Mouse (Mus musculus): ENCODE measurements at regions not wholly inside any gene's neighbourhood (a gene's known extent, or its start where the extent isn't known, plus 50 kb on each side); places are given as distances from the start of the nearest gene placed in this dataset.

GRCm38 (mm10) chr5:47772642-47773353 lies 210.1 kb upstream of the Slit2 start:
- peaks cover 3% of the 10 kb centered on the region; the same call in 1 of the 2 replicates for H3K4me1 ChIP-seq (replicated peaks; ENCODE audit: control insufficient read depth, insufficient read depth, low read length)
- ATAC-seq (replicated peaks; ENCODE audit: low FRiP score) (peak; percentile 99), DNase-seq (ENCODE audit: low spot score) (peak; percentile 36)
- peak overlapping the region; percentile 34; the same call in 1 of the 2 replicates for H3K4me2 ChIP-seq
- no peak overlapping the region for H3K9ac ChIP-seq (ENCODE audit: low read depth, low read length)
- WGBS, result 54% methylated on average over 8 of the region's 8 CpGs
- H3K36me3 ChIP-seq (ENCODE audit: control insufficient read depth, insufficient read depth, low read length), result no peaks in the 10 kb centered on the region
- no peaks in the 10 kb centered on the region for H3K9me3 ChIP-seq (ENCODE audit: control insufficient read depth, low read length)
- peak overlapping the region; percentile 45; the same call in 1 of the 2 replicates for H3K27ac ChIP-seq (ENCODE audit: low read depth, low read length)
- H3K27me3 ChIP-seq (replicated peaks; ENCODE audit: control insufficient read depth, insufficient read depth, low read length), result no peaks in the 10 kb centered on the region
- no peak overlapping the region for H3K4me3 ChIP-seq (ENCODE audit: low read depth, low read length)

GRCm38 (mm10) chr5:47773354-47773743 lies 209.6 kb upstream of the Slit2 start:
- WGBS, result 51% methylated on average over 3 of the region's 3 CpGs
- Histone ChIP-seq H3K27ac (ENCODE audit: low read depth, low read length) (no peak overlapping the region), H3K4me2 (peak overlapping the region; percentile 34; the same call in 1 of the 2 replicates), H3K27me3 (replicated peaks; ENCODE audit: control insufficient read depth, insufficient read depth, low read length) (no peaks in the 10 kb centered on the region), H3K4me3 (ENCODE audit: low read depth, low read length) (no peak overlapping the region), H3K4me1 (replicated peaks; ENCODE audit: control insufficient read depth, insufficient read depth, low read length) (peaks cover 3% of the 10 kb centered on the region; the same call in 1 of the 2 replicates), H3K9ac (ENCODE audit: low read depth, low read length) (no peak overlapping the region), H3K36me3 (ENCODE audit: control insufficient read depth, insufficient read depth, low read length) (no peaks in the 10 kb centered on the region), H3K9me3 (ENCODE audit: control insufficient read depth, low read length) (no peaks in the 10 kb centered on the region)
- DNase-seq (ENCODE audit: low spot score), result no peak
- ATAC-seq (replicated peaks; ENCODE audit: low FRiP score), result peak; percentile 55

DNA sequence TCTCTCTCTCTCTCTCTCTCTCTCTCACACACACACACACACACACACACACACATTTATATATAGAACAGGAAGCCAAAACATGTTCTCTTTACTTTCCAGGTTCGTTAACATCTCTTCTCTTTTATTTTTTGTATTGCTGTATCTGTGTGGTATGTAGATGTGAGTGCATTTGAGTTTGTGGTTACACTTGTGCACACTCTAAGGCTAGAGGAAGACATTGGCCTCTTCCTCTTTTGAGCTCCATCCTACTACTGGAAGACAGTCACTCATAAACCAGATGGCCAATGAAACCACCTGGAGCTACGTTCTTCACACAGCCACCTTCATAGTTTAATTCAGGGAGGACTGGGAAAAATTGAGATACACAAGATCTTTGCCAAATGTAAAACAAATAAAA lies 202.1 kb upstream of the Slit2 start:
- 43% methylated on average over 2 of the region's 2 CpGs for WGBS
- Histone ChIP-seq H3K27ac (ENCODE audit: low read depth, low read length) (no peak overlapping the region), H3K9ac (ENCODE audit: low read depth, low read length) (no peak overlapping the region), H3K4me2 (no peak overlapping the region), H3K27me3 (replicated peaks; ENCODE audit: control insufficient read depth, insufficient read depth, low read length) (no peaks in the 10 kb centered on the region), H3K36me3 (ENCODE audit: control insufficient read depth, insufficient read depth, low read length) (no peaks in the 10 kb centered on the region), H3K9me3 (ENCODE audit: control insufficient read depth, low read length) (no peaks in the 10 kb centered on the region), H3K4me1 (replicated peaks; ENCODE audit: control insufficient read depth, insufficient read depth, low read length) (no peaks in the 10 kb centered on the region), H3K4me3 (ENCODE audit: low read depth, low read length) (no peak overlapping the region)
- DNase-seq (ENCODE audit: low spot score) (no peak), ATAC-seq (replicated peaks; ENCODE audit: low FRiP score) (no peak)

GRCm38 (mm10) chr5:47781608-47782007 lies 201.3 kb upstream of the Slit2 start:
- 70% methylated on average over 5 of the region's 5 CpGs for WGBS
- H3K4me1 ChIP-seq (replicated peaks; ENCODE audit: control insufficient read depth, insufficient read depth, low read length), result no peaks in the 10 kb centered on the region
- DNase-seq (ENCODE audit: low spot score) (no peak), ATAC-seq (replicated peaks; ENCODE audit: low FRiP score) (peak; percentile 47; the same call in 1 of the 2 replicates)
- no peaks in the 10 kb centered on the region for H3K27me3 ChIP-seq (replicated peaks; ENCODE audit: control insufficient read depth, insufficient read depth, low read length)
- H3K36me3 ChIP-seq (ENCODE audit: control insufficient read depth, insufficient read depth, low read length), result no peaks in the 10 kb centered on the region
- no peak overlapping the region for H3K9ac ChIP-seq (ENCODE audit: low read depth, low read length)
- no peak overlapping the region for H3K4me3 ChIP-seq (ENCODE audit: low read depth, low read length)
- no peak overlapping the region for H3K4me2 ChIP-seq
- H3K9me3 ChIP-seq (ENCODE audit: control insufficient read depth, low read length), result no peaks in the 10 kb centered on the region
- no peak overlapping the region for H3K27ac ChIP-seq (ENCODE audit: low read depth, low read length)

GRCm38 (mm10) chr5:47794639-47795272 lies 188.2 kb upstream of the Slit2 start:
- DNase-seq (ENCODE audit: low spot score), result no peak
- H3K27ac ChIP-seq (ENCODE audit: low read depth, low read length), result no peak overlapping the region
- no peak overlapping the region for H3K9ac ChIP-seq (ENCODE audit: low read depth, low read length)
- no peaks in the 10 kb centered on the region for H3K36me3 ChIP-seq (ENCODE audit: control insufficient read depth, insufficient read depth, low read length)
- H3K4me3 ChIP-seq (ENCODE audit: low read depth, low read length), result no peak overlapping the region
- H3K4me2 ChIP-seq, result no peak overlapping the region
- no peak for ATAC-seq (replicated peaks; ENCODE audit: low FRiP score)
- H3K27me3 ChIP-seq (replicated peaks; ENCODE audit: control insufficient read depth, insufficient read depth, low read length), result no peaks in the 10 kb centered on the region
- no peaks in the 10 kb centered on the region for H3K9me3 ChIP-seq (ENCODE audit: control insufficient read depth, low read length)
- 80% methylated on average over 6 of the region's 6 CpGs for WGBS
- H3K4me1 ChIP-seq (replicated peaks; ENCODE audit: control insufficient read depth, insufficient read depth, low read length), result no peaks in the 10 kb centered on the region

DNA sequence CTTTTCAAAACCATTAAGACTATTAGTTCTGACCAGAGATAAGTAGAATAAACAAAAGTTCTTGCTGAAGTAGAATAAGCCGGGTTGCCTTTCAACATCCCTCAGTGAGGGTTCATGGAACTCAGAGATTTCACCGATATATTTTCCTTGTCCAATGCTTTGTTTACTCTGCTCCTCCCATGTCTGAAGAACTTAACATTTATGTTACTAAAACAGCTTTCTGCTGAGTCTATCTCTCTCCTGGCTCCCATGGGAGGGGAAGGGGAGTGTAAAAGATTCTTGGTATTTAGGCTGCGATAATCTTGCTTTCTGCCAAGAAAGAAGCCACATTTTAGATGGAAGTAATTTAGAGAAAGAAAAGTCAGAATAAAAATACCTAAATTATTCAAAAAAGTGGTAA lies 187.7 kb upstream of the Slit2 start:
- no peak for DNase-seq (ENCODE audit: low spot score)
- no peak for ATAC-seq (replicated peaks; ENCODE audit: low FRiP score)
- no peaks in the 10 kb centered on the region for H3K4me1 ChIP-seq (replicated peaks; ENCODE audit: control insufficient read depth, insufficient read depth, low read length)
- H3K9me3 ChIP-seq (ENCODE audit: control insufficient read depth, low read length), result no peaks in the 10 kb centered on the region
- no peak overlapping the region for H3K4me2 ChIP-seq
- WGBS, result 63% methylated on average over 3 of the region's 3 CpGs
- no peak overlapping the region for H3K27ac ChIP-seq (ENCODE audit: low read depth, low read length)
- no peaks in the 10 kb centered on the region for H3K36me3 ChIP-seq (ENCODE audit: control insufficient read depth, insufficient read depth, low read length)
- no peak overlapping the region for H3K4me3 ChIP-seq (ENCODE audit: low read depth, low read length)
- H3K9ac ChIP-seq (ENCODE audit: low read depth, low read length), result no peak overlapping the region
- no peaks in the 10 kb centered on the region for H3K27me3 ChIP-seq (replicated peaks; ENCODE audit: control insufficient read depth, insufficient read depth, low read length)

DNA sequence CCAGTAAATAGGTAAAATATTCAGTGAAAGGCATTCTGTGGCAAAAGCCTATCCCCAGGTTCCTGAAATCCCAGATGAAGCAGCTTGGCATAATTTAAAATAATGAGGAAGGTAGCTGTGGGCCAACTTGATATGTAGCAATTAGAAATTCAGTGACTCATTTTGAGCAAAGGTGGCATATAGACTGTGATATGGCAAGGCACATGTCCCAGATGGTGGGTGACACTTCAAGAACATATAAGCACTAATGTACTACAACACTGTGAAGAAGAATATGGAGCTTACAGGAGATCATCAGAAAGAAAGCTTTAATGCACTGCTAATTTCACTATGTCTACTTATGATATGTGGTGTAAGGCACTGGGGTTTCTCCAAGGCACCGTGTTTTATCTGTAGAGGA lies 162.0 kb upstream of the Slit2 start:
- Histone ChIP-seq H3K27me3 (replicated peaks; ENCODE audit: control insufficient read depth, insufficient read depth, low read length) (no peaks in the 10 kb centered on the region), H3K4me1 (replicated peaks; ENCODE audit: control insufficient read depth, insufficient read depth, low read length) (no peaks in the 10 kb centered on the region)

GRCm38 (mm10) chr5:47837998-47838397 lies 144.9 kb upstream of the Slit2 start:
- Histone ChIP-seq H3K9ac (ENCODE audit: low read depth, low read length) (no peak overlapping the region), H3K4me3 (ENCODE audit: low read depth, low read length) (no peak overlapping the region), H3K9me3 (ENCODE audit: control insufficient read depth, low read length) (no peaks in the 10 kb centered on the region), H3K27ac (ENCODE audit: low read depth, low read length) (no peak overlapping the region), H3K4me2 (no peak overlapping the region), H3K4me1 (replicated peaks; ENCODE audit: control insufficient read depth, insufficient read depth, low read length) (no peaks in the 10 kb centered on the region), H3K36me3 (ENCODE audit: control insufficient read depth, insufficient read depth, low read length) (no peaks in the 10 kb centered on the region), H3K27me3 (replicated peaks; ENCODE audit: control insufficient read depth, insufficient read depth, low read length) (no peaks in the 10 kb centered on the region)
- ATAC-seq (replicated peaks; ENCODE audit: low FRiP score) (no peak), DNase-seq (ENCODE audit: low spot score) (no peak)
- WGBS, result 84% methylated on average over 3 of the region's 3 CpGs

More for the DNA sequence above, 162.0 kb upstream of the Slit2 start:
- Histone ChIP-seq H3K27ac (ENCODE audit: low read depth, low read length) (no peak overlapping the region), H3K4me3 (ENCODE audit: low read depth, low read length) (no peak overlapping the region), H3K4me2 (no peak overlapping the region), H3K36me3 (ENCODE audit: control insufficient read depth, insufficient read depth, low read length) (no peaks in the 10 kb centered on the region), H3K9ac (ENCODE audit: low read depth, low read length) (no peak overlapping the region), H3K9me3 (ENCODE audit: control insufficient read depth, low read length) (no peaks in the 10 kb centered on the region)
- no peak for ATAC-seq (replicated peaks; ENCODE audit: low FRiP score)
- WGBS, result 84% methylated on average over 1 of the region's 1 CpGs
- no peak for DNase-seq (ENCODE audit: low spot score)

- Histone ChIP-seq H3K9ac (ENCODE audit: low read depth, low read length) (no peak overlapping the region), H3K4me2 (no peak overlapping the region), H3K27me3 (replicated peaks; ENCODE audit: control insufficient read depth, insufficient read depth, low read length) (no peaks in the 10 kb centered on the region), H3K4me3 (ENCODE audit: low read depth, low read length) (no peak overlapping the region), H3K4me1 (replicated peaks; ENCODE audit: control insufficient read depth, insufficient read depth, low read length) (no peaks in the 10 kb centered on the region), H3K36me3 (ENCODE audit: control insufficient read depth, insufficient read depth, low read length) (no peaks in the 10 kb centered on the region), H3K9me3 (ENCODE audit: control insufficient read depth, low read length) (no peaks in the 10 kb centered on the region), H3K27ac (ENCODE audit: low read depth, low read length) (no peak overlapping the region)
- ATAC-seq (replicated peaks; ENCODE audit: low FRiP score) (no peak), DNase-seq (ENCODE audit: low spot score) (no peak)
- WGBS, result 55% methylated on average over 5 of the region's 5 CpGs
Observed at GRCm38 (mm10) chr5:47869701-47870100, 113.2 kb upstream of the Slit2 start.
